Mouse (Mus musculus): ENCODE data around the gene Tbc1d10b. TPM values are rescaled to one million over a fixed set of nuclear protein-coding genes. Genes with fewer than 3 reads are reported as not detected.

Tbc1d10b gene
- polyA plus RNA-seq, 1 experiment from 2014 or later, result 31.0 TPM

- 86% methylated on average over 6 of the region's 6 CpGs for WGBS
- H3K9me3 ChIP-seq (ENCODE audit: control insufficient read depth, low read length), result no peaks in the 10 kb centered on the region
These were observed 9.2 kb upstream of the Tbc1d10b start for GRCm38 (mm10) chr7:127217475-127217874.

GRCm38 (mm10) chr7:127216307-127216706 lies 8.0 kb upstream of the Tbc1d10b start:
- peaks cover 5% of the 10 kb centered on the region for H3K4me1 ChIP-seq (replicated peaks; ENCODE audit: control insufficient read depth, insufficient read depth, low read length)
- H3K36me3 ChIP-seq (ENCODE audit: control insufficient read depth, insufficient read depth), result no peaks in the 10 kb centered on the region
- H3K27ac ChIP-seq (ENCODE audit: low read length), result no peak overlapping the region
- H3K9me3 ChIP-seq (ENCODE audit: control insufficient read depth, low read length), result no peaks in the 10 kb centered on the region
- H3K4me3 ChIP-seq (replicated peaks; ENCODE audit: low read length), result no peak overlapping the region
- H3K4me2 ChIP-seq (ENCODE audit: low read length), result no peak overlapping the region
- no peaks in the 10 kb centered on the region for H3K27me3 ChIP-seq (replicated peaks; ENCODE audit: control insufficient read depth, insufficient read depth, low read length)
- WGBS, result 92% methylated on average over 5 of the region's 5 CpGs
- H3K9ac ChIP-seq (replicated peaks; ENCODE audit: low read depth, low read length), result no peak overlapping the region
- ATAC-seq, result no peak

More at GRCm38 (mm10) chr7:127217475-127217874, 9.2 kb upstream of the Tbc1d10b start:
- Histone ChIP-seq H3K4me2 (ENCODE audit: low read length) (no peak overlapping the region), H3K36me3 (ENCODE audit: control insufficient read depth, insufficient read depth) (no peaks in the 10 kb centered on the region), H3K4me3 (replicated peaks; ENCODE audit: low read length) (no peak overlapping the region), H3K9ac (replicated peaks; ENCODE audit: low read depth, low read length) (no peak overlapping the region), H3K27ac (ENCODE audit: low read length) (no peak overlapping the region), H3K27me3 (replicated peaks; ENCODE audit: control insufficient read depth, insufficient read depth, low read length) (no peaks in the 10 kb centered on the region), H3K4me1 (replicated peaks; ENCODE audit: control insufficient read depth, insufficient read depth, low read length) (peaks cover 5% of the 10 kb centered on the region)
- ATAC-seq, result no peak

GRCm38 (mm10) chr7:127214981-127215871 lies 7.0 kb upstream of the Tbc1d10b start:
- WGBS, result 28% methylated on average over 33 of the region's 33 CpGs
- H3K4me3 ChIP-seq (replicated peaks; ENCODE audit: low read length), result 0 out of 2 replicates have a peak overlapping the region, but pooled peaks have one; percentile 18
- ATAC-seq, result 0 out of 2 replicates have a peak, but pooled peaks have one; percentile 36
- no peak overlapping the region for H3K27ac ChIP-seq (ENCODE audit: low read length)
- H3K9ac ChIP-seq (replicated peaks; ENCODE audit: low read depth, low read length), result peak overlapping the region; percentile 49; the same call in 1 of the 2 replicates
- H3K4me1 ChIP-seq (replicated peaks; ENCODE audit: control insufficient read depth, insufficient read depth, low read length), result peaks cover 5% of the 10 kb centered on the region
- H3K9me3 ChIP-seq (ENCODE audit: control insufficient read depth, low read length), result no peaks in the 10 kb centered on the region
- H3K27me3 ChIP-seq (replicated peaks; ENCODE audit: control insufficient read depth, insufficient read depth, low read length), result no peaks in the 10 kb centered on the region
- peak overlapping the region; percentile 45 for H3K4me2 ChIP-seq (ENCODE audit: low read length)
- no peaks in the 10 kb centered on the region for H3K36me3 ChIP-seq (ENCODE audit: control insufficient read depth, insufficient read depth)

GRCm38 (mm10) chr7:127214521-127214920 lies 6.3 kb upstream of the Tbc1d10b start:
- Histone ChIP-seq H3K9me3 (ENCODE audit: control insufficient read depth, low read length) (no peaks in the 10 kb centered on the region), H3K4me1 (replicated peaks; ENCODE audit: control insufficient read depth, insufficient read depth, low read length) (peaks cover 9% of the 10 kb centered on the region), H3K27ac (ENCODE audit: low read length) (no peak overlapping the region), H3K36me3 (ENCODE audit: control insufficient read depth, insufficient read depth) (no peaks in the 10 kb centered on the region), H3K4me3 (replicated peaks; ENCODE audit: low read length) (no peak overlapping the region), H3K27me3 (replicated peaks; ENCODE audit: control insufficient read depth, insufficient read depth, low read length) (no peaks in the 10 kb centered on the region), H3K9ac (replicated peaks; ENCODE audit: low read depth, low read length) (no peak overlapping the region), H3K4me2 (ENCODE audit: low read length) (no peak overlapping the region)
- 39% methylated on average over 21 of the region's 21 CpGs for WGBS
- no peak for ATAC-seq

- Histone ChIP-seq H3K4me2 (ENCODE audit: low read length) (no peak overlapping the region), H3K9me3 (ENCODE audit: control insufficient read depth, low read length) (no peaks in the 10 kb centered on the region), H3K4me1 (replicated peaks; ENCODE audit: control insufficient read depth, insufficient read depth, low read length) (peaks cover 13% of the 10 kb centered on the region), H3K4me3 (replicated peaks; ENCODE audit: low read length) (no peak overlapping the region), H3K27me3 (replicated peaks; ENCODE audit: control insufficient read depth, insufficient read depth, low read length) (no peaks in the 10 kb centered on the region), H3K27ac (ENCODE audit: low read length) (no peak overlapping the region), H3K9ac (replicated peaks; ENCODE audit: low read depth, low read length) (no peak overlapping the region), H3K36me3 (ENCODE audit: control insufficient read depth, insufficient read depth) (no peaks in the 10 kb centered on the region)
- WGBS, result 59% methylated on average over 12 of the region's 12 CpGs
- ATAC-seq, result no peak
These were observed 5.7 kb upstream of the Tbc1d10b start for GRCm38 (mm10) chr7:127213930-127214329.

- no peak overlapping the region for H3K27ac ChIP-seq (ENCODE audit: low read length)
- no peaks in the 10 kb centered on the region for H3K9me3 ChIP-seq (ENCODE audit: control insufficient read depth, low read length)
- no peak overlapping the region for H3K4me2 ChIP-seq (ENCODE audit: low read length)
- WGBS, result 37% methylated on average over 7 of the region's 7 CpGs
- H3K4me1 ChIP-seq (replicated peaks; ENCODE audit: control insufficient read depth, insufficient read depth, low read length), result peaks cover 13% of the 10 kb centered on the region
- H3K4me3 ChIP-seq (replicated peaks; ENCODE audit: low read length), result no peak overlapping the region
- no peaks in the 10 kb centered on the region for H3K36me3 ChIP-seq (ENCODE audit: control insufficient read depth, insufficient read depth)
- no peak for ATAC-seq
- H3K27me3 ChIP-seq (replicated peaks; ENCODE audit: control insufficient read depth, insufficient read depth, low read length), result no peaks in the 10 kb centered on the region
- no peak overlapping the region for H3K9ac ChIP-seq (replicated peaks; ENCODE audit: low read depth, low read length)
These were observed 5.2 kb upstream of the Tbc1d10b start for GRCm38 (mm10) chr7:127213485-127213884.

GRCm38 (mm10) chr7:127212432-127213250 lies 4.4 kb upstream of the Tbc1d10b start:
- no peak overlapping the region for H3K4me2 ChIP-seq (ENCODE audit: low read length)
- peaks cover 13% of the 10 kb centered on the region for H3K4me1 ChIP-seq (replicated peaks; ENCODE audit: control insufficient read depth, insufficient read depth, low read length)
- no peaks in the 10 kb centered on the region for H3K27me3 ChIP-seq (replicated peaks; ENCODE audit: control insufficient read depth, insufficient read depth, low read length)
- H3K9me3 ChIP-seq (ENCODE audit: control insufficient read depth, low read length), result no peaks in the 10 kb centered on the region
- no peak overlapping the region for H3K4me3 ChIP-seq (replicated peaks; ENCODE audit: low read length)
- ATAC-seq, result no peak
- H3K36me3 ChIP-seq (ENCODE audit: control insufficient read depth, insufficient read depth), result no peaks in the 10 kb centered on the region
- 91% methylated on average over 12 of the region's 12 CpGs for WGBS
- H3K9ac ChIP-seq (replicated peaks; ENCODE audit: low read depth, low read length), result no peak overlapping the region
- H3K27ac ChIP-seq (ENCODE audit: low read length), result no peak overlapping the region

GRCm38 (mm10) chr7:127211014-127211745 lies 2.9 kb upstream of the Tbc1d10b start:
- Histone ChIP-seq H3K9me3 (ENCODE audit: control insufficient read depth, low read length) (no peaks in the 10 kb centered on the region), H3K27ac (ENCODE audit: low read length) (no peak overlapping the region), H3K9ac (replicated peaks; ENCODE audit: low read depth, low read length) (no peak overlapping the region), H3K4me3 (replicated peaks; ENCODE audit: low read length) (no peak overlapping the region), H3K4me1 (replicated peaks; ENCODE audit: control insufficient read depth, insufficient read depth, low read length) (peaks cover 24% of the 10 kb centered on the region), H3K36me3 (ENCODE audit: control insufficient read depth, insufficient read depth) (no peaks in the 10 kb centered on the region), H3K4me2 (ENCODE audit: low read length) (no peak overlapping the region), H3K27me3 (replicated peaks; ENCODE audit: control insufficient read depth, insufficient read depth, low read length) (no peaks in the 10 kb centered on the region)
- ATAC-seq, result no peak
- 78% methylated on average over 5 of the region's 5 CpGs for WGBS

GRCm38 (mm10) chr7:127210266-127210665 lies 2.0 kb upstream of the Tbc1d10b start:
- no peaks in the 10 kb centered on the region for H3K9me3 ChIP-seq (ENCODE audit: control insufficient read depth, low read length)
- H3K27me3 ChIP-seq (replicated peaks; ENCODE audit: control insufficient read depth, insufficient read depth, low read length), result no peaks in the 10 kb centered on the region
- no peak overlapping the region for H3K4me3 ChIP-seq (replicated peaks; ENCODE audit: low read length)
- no peaks in the 10 kb centered on the region for H3K36me3 ChIP-seq (ENCODE audit: control insufficient read depth, insufficient read depth)
- no peak overlapping the region for H3K9ac ChIP-seq (replicated peaks; ENCODE audit: low read depth, low read length)
- 91% methylated on average over 4 of the region's 4 CpGs for WGBS
- H3K4me1 ChIP-seq (replicated peaks; ENCODE audit: control insufficient read depth, insufficient read depth, low read length), result peaks cover 30% of the 10 kb centered on the region
- no peak overlapping the region for H3K4me2 ChIP-seq (ENCODE audit: low read length)
- no peak for ATAC-seq
- H3K27ac ChIP-seq (ENCODE audit: low read length), result no peak overlapping the region

Data from forebrain, embryonic 16.5 days (tissue).